Mouse (Mus musculus) A20 (cell line): ENCODE measurements around the gene Zkscan1.

Experiments used
- DNase-seq: peaks from one replicate; pipeline ENCODE4 v3.0.0-alpha.2; 2011; ENCODE audit warnings: low read depth, low spot score

The Zkscan1 gene

DNA sequence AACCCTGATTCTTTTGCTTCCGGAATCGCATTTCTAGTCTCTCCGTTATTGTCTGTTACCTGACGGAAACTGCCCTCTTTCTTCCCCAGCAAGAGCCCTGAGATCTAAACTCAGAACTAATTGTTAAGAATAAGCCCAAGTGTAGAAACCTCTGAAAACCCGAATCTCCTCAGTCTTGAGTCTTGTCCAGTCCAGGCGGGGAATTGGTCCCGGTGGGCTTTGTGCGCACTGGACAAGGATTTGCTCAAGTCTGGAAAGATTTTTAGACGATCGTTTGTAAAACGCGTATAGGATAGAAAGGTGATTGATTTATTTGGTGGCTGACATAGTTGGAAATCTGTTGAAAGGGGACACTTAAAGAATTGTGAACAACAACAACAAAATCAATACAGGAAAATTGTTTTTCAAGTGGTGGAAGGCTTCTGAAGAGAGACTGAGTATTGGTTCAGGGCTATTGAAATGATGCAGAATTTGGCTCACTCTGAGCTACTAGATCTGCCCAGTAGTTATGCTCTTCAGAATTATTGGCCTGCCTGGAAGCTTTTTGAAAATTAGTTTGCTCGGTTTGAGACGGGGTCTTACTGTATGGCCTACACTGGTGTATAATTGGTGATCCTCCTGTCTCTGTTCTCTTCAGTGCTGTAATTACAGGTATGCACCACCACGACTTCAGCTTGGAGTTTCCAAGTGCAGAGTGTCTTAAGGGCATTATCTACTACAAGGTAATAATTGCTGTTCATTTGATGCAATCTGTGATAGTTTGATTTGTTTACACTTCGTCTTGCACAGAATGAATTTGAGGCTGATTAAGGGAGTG, 32.5 kb downstream of the Zkscan1 start:
- peak; percentile 59 for DNase-seq

GRCm38 (mm10) chr5:138118041-138118440, 33.2 kb downstream of the Zkscan1 start:
- no peak for DNase-seq

- peak; percentile 14 for DNase-seq
These were observed 47.7 kb downstream of the Zkscan1 start for GRCm38 (mm10) chr5:138132425-138133064.

DNA sequence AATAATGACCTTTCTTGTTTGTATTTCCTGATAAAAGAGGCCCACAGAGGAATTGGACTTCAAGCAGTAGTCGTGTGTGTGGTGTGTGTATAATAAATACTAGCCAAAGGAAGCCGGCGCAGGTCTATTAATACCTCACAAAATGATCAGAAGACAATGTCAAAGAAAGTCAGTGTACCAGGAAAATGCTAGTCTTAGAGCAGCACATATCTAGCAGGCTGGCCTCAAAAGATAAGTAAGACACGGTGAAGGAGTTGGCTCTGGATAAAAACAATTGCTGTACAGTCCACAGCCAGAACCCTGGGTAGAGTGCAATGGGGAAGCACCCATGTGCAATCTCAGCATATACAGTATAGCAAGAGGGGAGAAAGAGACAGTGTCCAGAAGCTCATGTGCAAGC, 52.4 kb downstream of the Zkscan1 start:
- no peak for DNase-seq

DNA sequence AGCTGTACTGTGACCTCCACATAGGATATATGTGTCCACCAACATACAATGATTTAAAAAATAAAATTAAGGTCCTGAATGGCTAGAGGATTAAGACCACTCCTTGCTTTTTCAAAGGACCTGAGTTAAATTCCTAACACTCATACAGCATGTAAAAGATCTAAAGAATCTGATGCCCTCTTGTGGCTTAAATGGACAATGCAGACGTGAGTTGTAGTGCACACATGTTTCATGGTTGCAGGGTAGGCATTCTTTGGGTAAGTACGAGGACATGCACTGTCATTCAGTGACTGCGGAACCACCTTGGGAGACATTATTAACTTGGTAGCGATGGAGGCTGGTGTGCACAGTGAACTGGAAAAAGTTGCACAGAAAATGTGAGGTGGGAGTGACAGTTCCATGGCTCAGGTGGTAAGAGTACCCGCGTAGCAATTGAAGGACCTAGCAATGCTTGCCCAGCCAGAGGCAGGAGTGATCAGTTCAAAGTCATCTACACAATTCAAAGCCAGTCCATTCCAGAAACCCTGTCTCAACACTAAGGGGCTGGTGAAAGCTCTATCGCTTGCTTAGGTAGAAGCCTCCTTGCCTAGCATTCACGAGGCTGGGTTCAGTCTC, 53.2 kb downstream of the Zkscan1 start:
- peak; percentile 71 for DNase-seq

DNA sequence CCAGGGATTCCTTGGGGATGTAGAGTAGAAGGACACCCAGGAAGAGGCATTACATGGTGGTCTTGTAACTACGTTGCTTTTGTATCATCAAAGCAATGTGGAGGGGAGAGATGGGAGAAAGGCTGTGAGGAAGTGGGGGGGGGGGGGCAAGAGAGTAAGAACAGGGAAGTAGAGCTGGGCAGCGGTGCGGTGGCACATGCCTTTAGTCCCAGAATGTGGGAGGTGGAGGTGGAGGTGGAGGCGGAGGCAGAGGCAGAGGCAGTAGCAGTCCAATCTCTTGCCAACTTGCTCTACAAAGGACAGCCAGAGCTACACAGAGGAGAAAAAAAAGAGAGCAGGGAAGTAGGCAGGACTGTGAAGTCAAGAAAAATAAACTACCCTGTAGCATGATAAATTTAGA, 53.7 kb downstream of the Zkscan1 start:
- peak; percentile 24 for DNase-seq

GRCm38 (mm10) chr5:138154390-138154789, 69.5 kb downstream of the Zkscan1 start:
- DNase-seq: no peak

DNA sequence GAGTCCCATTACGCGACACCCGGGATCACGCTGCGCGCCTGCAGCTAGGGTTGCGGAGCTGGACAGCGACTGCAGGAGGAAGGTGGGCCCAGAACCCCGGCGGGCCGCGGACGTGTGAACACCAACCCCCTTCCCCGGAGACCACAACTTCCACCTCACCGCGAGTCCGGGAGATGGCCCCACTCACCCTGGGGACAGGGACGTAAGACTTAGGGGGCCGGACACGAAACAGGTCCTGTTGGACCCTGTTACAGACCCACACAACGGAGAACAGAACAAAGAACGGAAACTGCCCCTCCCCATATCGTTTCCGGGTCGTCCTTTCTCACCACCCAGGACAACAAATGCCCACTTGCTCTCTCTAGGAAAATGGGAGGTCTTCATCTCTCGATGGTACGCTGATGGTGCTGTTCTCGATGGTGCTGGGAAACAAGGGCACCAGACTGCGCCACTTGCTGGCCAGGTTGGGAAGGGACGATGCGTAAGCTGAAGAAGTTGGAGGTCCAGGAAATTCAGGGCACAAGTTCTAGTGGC, 70.6 kb downstream of the Zkscan1 start, which contains the start of gene Zfp113:
Zfp113 (minus strand) TSS at position 302 of the 534 bp plus-strand sequence.
- peak; percentile 93 for DNase-seq
